Mouse (Mus musculus): ENCODE results near the gene Fam163a.

GRCm38 (mm10) chr1:156183176-156183958 is 21.5 kb downstream of the Fam163a start:
- TF ChIP-seq POLR2A (IDR thresholded peaks at IDR 0.05; ENCODE audit: extremely low read depth, insufficient read depth, low read length) (no peak), CTCF (IDR thresholded peaks at IDR 0.05; ENCODE audit: low read depth, low read length) (no peak)
